Mouse (Mus musculus): Measurements from ENCODE around the gene AU022252. TPM values are rescaled to one million over a fixed set of nuclear protein-coding genes. Genes with fewer than 3 reads are reported as not detected.
A peak's percentile ranks its signal among the peaks of the same experiment; 100 is the strongest.

Gene AU022252
- total RNA-seq, 2 experiments from 2014 or later = 24.9 to 25.6 TPM

GRCm38 (mm10) chr4:119244468-119245240 lies 12.1 kb upstream of the AU022252 start:
- no peak for DNase-seq

- no peak for DNase-seq
Measured at GRCm38 (mm10) chr4:119242571-119242970, 10.1 kb upstream of the AU022252 start.

GRCm38 (mm10) chr4:119241664-119242063 lies 9.2 kb upstream of the AU022252 start:
- DNase-seq = peak; percentile 38

GRCm38 (mm10) chr4:119239181-119239682 lies 6.7 kb upstream of the AU022252 start:
- peak; percentile 35 for DNase-seq

GRCm38 (mm10) chr4:119238661-119239060 lies 6.1 kb upstream of the AU022252 start:
- no peak for DNase-seq

- no peak for DNase-seq
Measured at GRCm38 (mm10) chr4:119234348-119234747, 1.8 kb upstream of the AU022252 start.

- peak; percentile 65 for DNase-seq
Measured at GRCm38 (mm10) chr4:119233256-119233901, 867 bp upstream of the AU022252 start.

GRCm38 (mm10) chr4:119226751-119227150 lies 5.8 kb downstream of the AU022252 start:
- DNase-seq = no peak

- no peak for DNase-seq
Measured at GRCm38 (mm10) chr4:119225719-119226118, 6.8 kb downstream of the AU022252 start.

GRCm38 (mm10) chr4:119224534-119224933 lies 8.0 kb downstream of the AU022252 start:
- DNase-seq = no peak

GRCm38 (mm10) chr4:119223696-119224095 lies 8.8 kb downstream of the AU022252 start:
- peak; percentile 52 for DNase-seq

- no peak for DNase-seq
Measured at GRCm38 (mm10) chr4:119218169-119218568, 14.3 kb downstream of the AU022252 start, which contains the start of gene Tmem269. Gene Tmem269, minus strand, starts transcription at chr4:119218217.

GRCm38 (mm10) chr4:119216667-119217066 lies 15.8 kb downstream of the AU022252 start:
- no peak for DNase-seq

- peak; percentile 77 for DNase-seq
Measured at GRCm38 (mm10) chr4:119204672-119205071, 27.8 kb downstream of the AU022252 start.

GRCm38 (mm10) chr4:119198105-119198504 lies 34.4 kb downstream of the AU022252 start:
- DNase-seq = no peak

GRCm38 (mm10) chr4:119195582-119196320 lies 36.8 kb downstream of the AU022252 start:
- no peak for DNase-seq

GRCm38 (mm10) chr4:119194909-119195581 lies 37.5 kb downstream of the AU022252 start, which contains the start of gene Svbp:
Gene Svbp, plus strand, starts transcription at chr4:119195306.
- DNase-seq = peak; percentile 97

- no peak for DNase-seq
Measured at GRCm38 (mm10) chr4:119192757-119193156, 39.8 kb downstream of the AU022252 start.

- DNase-seq = no peak
Measured at GRCm38 (mm10) chr4:119191273-119191672, 41.2 kb downstream of the AU022252 start.

- DNase-seq = no peak
Measured at GRCm38 (mm10) chr4:119190618-119191017, 41.9 kb downstream of the AU022252 start.

GRCm38 (mm10) chr4:119189864-119190263 lies 42.6 kb downstream of the AU022252 start, which contains the start of gene Ermap:
Gene Ermap, minus strand, starts transcription at chr4:119190011.
- DNase-seq = no peak

GRCm38 (mm10) chr4:119189392-119189791 lies 43.1 kb downstream of the AU022252 start:
- DNase-seq = no peak
